9 mouse cellular contexts compared by ENCODE assay signal in genomic region chr15:103308056-103308875, GRCm38 (mm10). TPM values are rescaled to one million over a fixed set of nuclear protein-coding genes. Genes with fewer than 3 reads are reported as not detected.
DNase-seq lines count a peak whose midpoint lies in the region; ATAC-seq lines count a peak whose summit lies in the region.
"Had no signal": no experiment of that assay in that cellular context is flagged by ENCODE, and none has a peak within 500 bp of the region (broad histone marks: within the 10 kb centered on the region; RNA-seq: fewer than 3 reads in every experiment).

No protein-coding gene starts in this region.

- peaks cover 16% of the 10 kb centered on the region for H3K4me1 ChIP-seq in hindbrain, embryonic 11.5 days (replicated peaks; ENCODE audit: control insufficient read depth, insufficient read depth, low read length)
- H3K4me1 ChIP-seq in liver, embryonic 11.5 days (replicated peaks; ENCODE audit: control insufficient read depth, insufficient read depth, low read length), result peaks cover 34% of the 10 kb centered on the region
- peaks cover 50% of the 10 kb centered on the region for H3K4me1 ChIP-seq in neural tube, embryonic 15.5 days

- ATAC-seq in hindbrain, embryonic 11.5 days (ENCODE audit: low FRiP score), result no peak
- ATAC-seq in liver, embryonic 11.5 days (replicated peaks; ENCODE audit: low FRiP score), result no peak
- ATAC-seq in neural tube, embryonic 15.5 days (ENCODE audit: low FRiP score), result no peak

- H3K27ac ChIP-seq in hindbrain, embryonic 11.5 days (ENCODE audit: low read depth, low read length), result no peak overlapping the region
- no peak overlapping the region for H3K27ac ChIP-seq in liver, embryonic 11.5 days (ENCODE audit: low read depth, low read length)
- H3K27ac ChIP-seq in neural tube, embryonic 15.5 days (replicated peaks), result no peak overlapping the region

- H3K9ac ChIP-seq in hindbrain, embryonic 11.5 days (ENCODE audit: low read depth, low read length), result peak overlapping the region; percentile 43; the same call in 1 of the 2 replicates
- H3K9ac ChIP-seq in liver, embryonic 11.5 days (ENCODE audit: low read depth, low read length), result peak overlapping the region; percentile 2; the same call in 1 of the 2 replicates
- no peak overlapping the region for H3K9ac ChIP-seq in neural tube, embryonic 15.5 days (replicated peaks)

- H3K36me3 ChIP-seq in hindbrain, embryonic 11.5 days (ENCODE audit: control insufficient read depth, insufficient read depth, low read length), result no peaks in the 10 kb centered on the region
- no peaks in the 10 kb centered on the region for H3K36me3 ChIP-seq in liver, embryonic 11.5 days (ENCODE audit: control insufficient read depth, insufficient read depth, low read length)
- no peaks in the 10 kb centered on the region for H3K36me3 ChIP-seq in neural tube, embryonic 15.5 days

- H3K27me3 ChIP-seq in hindbrain, embryonic 11.5 days (ENCODE audit: control insufficient read depth, insufficient read depth, low read length), result no peaks in the 10 kb centered on the region
- H3K27me3 ChIP-seq in liver, embryonic 11.5 days (replicated peaks; ENCODE audit: control insufficient read depth, insufficient read depth, low read length), result peaks cover 3% of the 10 kb centered on the region
- H3K27me3 ChIP-seq in neural tube, embryonic 15.5 days (replicated peaks), result 0 out of 2 replicates have a peak, but pooled peaks cover 3% of the 10 kb centered on the region

- H3K9me3 ChIP-seq in hindbrain, embryonic 11.5 days (ENCODE audit: control insufficient read depth, low read length), result no peaks in the 10 kb centered on the region
- no peaks in the 10 kb centered on the region for H3K9me3 ChIP-seq in liver, embryonic 11.5 days (ENCODE audit: control insufficient read depth, low read length)
- no peaks in the 10 kb centered on the region for H3K9me3 ChIP-seq in neural tube, embryonic 15.5 days (replicated peaks)

- H3K4me3 ChIP-seq in hindbrain, embryonic 11.5 days (ENCODE audit: low read depth, low read length), result no peak overlapping the region
- H3K4me3 ChIP-seq in liver, embryonic 11.5 days (ENCODE audit: low read depth, low read length), result peak overlapping the region; percentile 8; the same call in 1 of the 2 replicates
- no peak overlapping the region for H3K4me3 ChIP-seq in neural tube, embryonic 15.5 days (replicated peaks)

- 45% methylated on average over 28 of the region's 28 CpGs for WGBS in hindbrain, embryonic 11.5 days
- WGBS in liver, embryonic 11.5 days, result 36% methylated on average over 28 of the region's 28 CpGs
- 53% methylated on average over 28 of the region's 28 CpGs for whole genome bisulfite sequencing in neural tube, embryonic 15.5 days

- H3K4me2 ChIP-seq in hindbrain, embryonic 11.5 days (replicated peaks; ENCODE audit: low read depth, low read length), result no peak overlapping the region
- peak overlapping the region; percentile 44 for H3K4me2 ChIP-seq in liver, embryonic 11.5 days
- peak overlapping the region; percentile 25 for H3K4me2 ChIP-seq in neural tube, embryonic 15.5 days

- DNase-seq in 416B (ENCODE audit: low read depth), result peak; percentile 67
- DNase-seq in R1 (ENCODE audit: low read depth, low spot score), result peak; percentile 73
- DNase-seq in hindbrain, embryonic 11.5 days (ENCODE audit: low spot score), result no peak
- no peak for DNase-seq in liver, embryonic 11.5 days (ENCODE audit: low spot score)
- no peak for DNase-seq in cerebellum, adult 9-10 months
- no peak for DNase-seq in layer of hippocampus, postnatal 36 days
- no peak for DNase-seq in spleen, adult 18-20 months

RNA-seq across cellular contexts. Expression of gene Gpr84, which starts 2.1 kb away (rescaled TPM):
- 0.11 and 0.34 TPM in 2 replicates for polyA plus RNA-seq in hindbrain, embryonic 11.5 days (2014; fragmentation: Nextera tagmentation; extraction: Ambion mirVana)
- 0.49 and 0.78 TPM in 2 replicates for polyA plus RNA-seq in liver, embryonic 11.5 days (2014; fragmentation: Nextera tagmentation; extraction: Ambion mirVana)
- 0.33 and 0.60 TPM in 2 replicates for polyA plus RNA-seq in neural tube, embryonic 15.5 days (2015; fragmentation: Nextera tagmentation; extraction: Ambion mirVana)
- total RNA-seq in layer of hippocampus, postnatal 36 days (2021), result under 1 TPM; 0.25 to 0.66 TPM
- total RNA-seq: neutrophil, adult 5-6 weeks had no signal

RNA-seq across cellular contexts. Expression of gene Zfp385a, which starts 31.6 kb away (rescaled TPM):
- polyA plus RNA-seq in hindbrain, embryonic 11.5 days (2014; fragmentation: Nextera tagmentation; extraction: Ambion mirVana), result 19.7 and 22.2 TPM in 2 replicates
- 23.2 and 24.8 TPM in 2 replicates for polyA plus RNA-seq in liver, embryonic 11.5 days (2014; fragmentation: Nextera tagmentation; extraction: Ambion mirVana)
- polyA plus RNA-seq in neural tube, embryonic 15.5 days (2015; fragmentation: Nextera tagmentation; extraction: Ambion mirVana), result 18.6 and 19.9 TPM in 2 replicates
- total RNA-seq in layer of hippocampus, postnatal 36 days (2021), result 10 to 100 TPM; 38.7 to 39.7 TPM

RNA-seq across cellular contexts. Expression of gene Copz1, which starts 35.8 kb away (rescaled TPM):
- 310 and 313 TPM in 2 replicates for polyA plus RNA-seq in hindbrain, embryonic 11.5 days (2014; fragmentation: Nextera tagmentation; extraction: Ambion mirVana)
- 298 and 328 TPM in 2 replicates for polyA plus RNA-seq in liver, embryonic 11.5 days (2014; fragmentation: Nextera tagmentation; extraction: Ambion mirVana)
- polyA plus RNA-seq in neural tube, embryonic 15.5 days (2015; fragmentation: Nextera tagmentation; extraction: Ambion mirVana), result 190 and 207 TPM in 2 replicates
- total RNA-seq in layer of hippocampus, postnatal 36 days (2021), result 100 to 1,000 TPM in 1 of 2 experiments, 10 to 100 TPM in 1; 93.2 to 103 TPM

RNA-seq across cellular contexts. Expression of gene Nfe2, which starts 50.1 kb away (rescaled TPM):
- 4.7 and 5.0 TPM in 2 replicates for polyA plus RNA-seq in hindbrain, embryonic 11.5 days (2014; fragmentation: Nextera tagmentation; extraction: Ambion mirVana)
- 94.1 and 108 TPM in 2 replicates for polyA plus RNA-seq in liver, embryonic 11.5 days (2014; fragmentation: Nextera tagmentation; extraction: Ambion mirVana)
- 0.99 and 4.6 TPM in 2 replicates for polyA plus RNA-seq in neural tube, embryonic 15.5 days (2015; fragmentation: Nextera tagmentation; extraction: Ambion mirVana)
- under 1 TPM in 1 of 2 experiments, not detected in 1; 0.23 TPM for total RNA-seq in layer of hippocampus, postnatal 36 days (2021)

RNA-seq across cellular contexts. Expression of gene Itga5, which starts 58.3 kb away (rescaled TPM):
- polyA plus RNA-seq in hindbrain, embryonic 11.5 days (2014; fragmentation: Nextera tagmentation; extraction: Ambion mirVana), result 16.4 and 20.0 TPM in 2 replicates
- polyA plus RNA-seq in liver, embryonic 11.5 days (2014; fragmentation: Nextera tagmentation; extraction: Ambion mirVana), result 35.4 and 35.7 TPM in 2 replicates
- 7.2 and 12.7 TPM in 2 replicates for polyA plus RNA-seq in neural tube, embryonic 15.5 days (2015; fragmentation: Nextera tagmentation; extraction: Ambion mirVana)
- 1 to 10 TPM; 1.4 to 1.9 TPM for total RNA-seq in layer of hippocampus, postnatal 36 days (2021)

Comparison
In these comparisons a context has a peak if more than half of its experiments do, and no peak if none do; other contexts are left out.
1. DNase-seq: peak in 416B (single experiment) and R1 (single experiment); none in hindbrain, embryonic 11.5 days (single experiment), liver, embryonic 11.5 days (single experiment), cerebellum, adult 9-10 months (single experiment), layer of hippocampus, postnatal 36 days (0 of 2) and spleen, adult 18-20 months (0 of 2).